Comparison of ENCODE assay signal across 13 mouse cellular contexts in genomic region chr4:70024838-70025376, GRCm38 (mm10).
"Had no signal": no experiment of that assay in that cellular context is flagged by ENCODE, and none has a peak within 500 bp of the region (broad histone marks: within the 10 kb centered on the region; RNA-seq: fewer than 3 reads in every experiment).

No protein-coding gene starts in this region.

- DNase-seq: forebrain, postnatal 0 days; gastrocnemius, postnatal 14 days; gastrocnemius, postnatal 36 days; heart, adult 18-20 months; heart, postnatal 14 days; heart, postnatal 36 days; kidney, adult 11 months; kidney, adult 2 months; kidney, adult 9 months; kidney, postnatal 14 days; kidney, postnatal 36 days; liver; liver, embryonic 13.5 days had no signal
